Mouse (Mus musculus) urinary bladder, adult 18-20 months (tissue): ENCODE measurements around the gene Chrnb2.
"Not testable (repeated sequence)": the region's sequence is repeated elsewhere in the genome, so short reads cannot be mapped to it uniquely, and the experiment has no call there.

Experiments
- DNase-seq, 2 experiments: peaks; one replicate each; pipeline ENCODE4 v3.0.0; 2022; ENCODE audit warnings: low spot score in 2 of 2, mixed read lengths in 2 of 2

Gene Chrnb2

GRCm38 (mm10) chr3:89764119-89764724, at the start of gene Chrnb2:
Gene Chrnb2 (minus strand): TSS chr3:89764632.
- DNase-seq, result peak; percentile 40 to 52

GRCm38 (mm10) chr3:89814051-89814450, 49.6 kb upstream of the Chrnb2 start:
- DNase-seq, result no peak

GRCm38 (mm10) chr3:89812166-89812565, 47.7 kb upstream of the Chrnb2 start:
- DNase-seq, result no peak

- no peak for DNase-seq
Measured at GRCm38 (mm10) chr3:89810841-89811240, 46.4 kb upstream of the Chrnb2 start.

- DNase-seq, result no peak
Measured at GRCm38 (mm10) chr3:89808638-89809037, 44.2 kb upstream of the Chrnb2 start.

- DNase-seq, result peak in 1 of 2 experiments; percentile 27
Measured at GRCm38 (mm10) chr3:89807881-89808280, 43.4 kb upstream of the Chrnb2 start.

GRCm38 (mm10) chr3:89807171-89807570, 42.7 kb upstream of the Chrnb2 start:
- DNase-seq, result no peak

GRCm38 (mm10) chr3:89806751-89807150, 42.3 kb upstream of the Chrnb2 start:
- DNase-seq, result no peak

- DNase-seq, result no peak
Measured at GRCm38 (mm10) chr3:89805179-89805578, 40.7 kb upstream of the Chrnb2 start.

- DNase-seq, result no peak
Measured at GRCm38 (mm10) chr3:89802876-89803275, 38.4 kb upstream of the Chrnb2 start.

- DNase-seq, result no peak
Measured at GRCm38 (mm10) chr3:89801507-89801847, 37.0 kb upstream of the Chrnb2 start.

GRCm38 (mm10) chr3:89800774-89801506, 36.5 kb upstream of the Chrnb2 start:
- DNase-seq, result no peak

- not testable (repeated sequence) for DNase-seq
Measured at GRCm38 (mm10) chr3:89800078-89800477, 35.6 kb upstream of the Chrnb2 start.

- DNase-seq, result no peak
Measured at GRCm38 (mm10) chr3:89799476-89799875, 35.0 kb upstream of the Chrnb2 start.

- no peak for DNase-seq
Measured at GRCm38 (mm10) chr3:89798518-89798917, 34.1 kb upstream of the Chrnb2 start.

GRCm38 (mm10) chr3:89796358-89796757, 31.9 kb upstream of the Chrnb2 start:
- no peak for DNase-seq

- no peak for DNase-seq
Measured at GRCm38 (mm10) chr3:89795746-89796145, 31.3 kb upstream of the Chrnb2 start.

- DNase-seq, result no peak
Measured at GRCm38 (mm10) chr3:89794616-89795015, 30.2 kb upstream of the Chrnb2 start.

- DNase-seq, result no peak
Measured at GRCm38 (mm10) chr3:89788680-89789352, 24.4 kb upstream of the Chrnb2 start.

GRCm38 (mm10) chr3:89786275-89786674, 21.8 kb upstream of the Chrnb2 start:
- no peak for DNase-seq

- DNase-seq, result peak; percentile 72 to 73
Measured at GRCm38 (mm10) chr3:89784991-89785753, 20.7 kb upstream of the Chrnb2 start.

GRCm38 (mm10) chr3:89781640-89782039, 17.2 kb upstream of the Chrnb2 start:
- no peak for DNase-seq
